Mouse (Mus musculus) heart, adult 2 months (tissue): ENCODE measurements at regions not wholly inside any gene's neighbourhood (a gene's known extent, or its start where the extent isn't known, plus 50 kb on each side); places are given as distances from the start of the nearest gene placed in this dataset.

Source experiments
- DNase-seq, 2 experiments: peaks; one replicate each; pipeline ENCODE4 v3.0.0; 2021
- H3K27ac ChIP-seq: fragments of 200-600 bp; 2 replicates; pipeline ENCODE4 v1.8.1; 2022
- H3K27me3 ChIP-seq: fragments of 200-500 bp; 2 replicates; pipeline ENCODE4 v1.6.1; 2012; ENCODE audit warnings: mild to moderate bottlenecking, low read length, inconsistent platforms, mixed read lengths; ENCODE audit not compliant: control insufficient read depth, insufficient read depth
- H3K36me3 ChIP-seq: fragments of 200-500 bp; 2 replicates; pipeline ENCODE4 v1.6.1; 2012; ENCODE audit warnings: low read length, inconsistent platforms; ENCODE audit not compliant: control insufficient read depth, insufficient read depth
- H3K4me1 ChIP-seq: fragments of 200-500 bp; 2 replicates; pipeline ENCODE4 v1.6.1; 2011; ENCODE audit warnings: low read length; ENCODE audit not compliant: control insufficient read depth, insufficient read depth
- H3K4me3 ChIP-seq: fragments of 200-600 bp; 2 replicates; pipeline ENCODE4 v1.8.1; 2022
- H3K79me2 ChIP-seq: fragments of 200-500 bp; replicated peaks from 2 replicates; pipeline ENCODE4 v1.6.1; 2012; ENCODE audit warnings: mild to moderate bottlenecking, inconsistent platforms, low read length, moderate library complexity, mixed read lengths; ENCODE audit not compliant: control insufficient read depth, insufficient read depth
- H3K9ac ChIP-seq: fragments of 200-500 bp; 2 replicates; pipeline ENCODE4 v1.6.1; 2012; ENCODE audit warnings: low read depth, mild to moderate bottlenecking, control low read depth, inconsistent platforms, low read length, mixed read lengths
- CTCF ChIP-seq: fragments of 200-600 bp; IDR thresholded peaks from 2 replicates; pipeline ENCODE4 v1.8.1; 2022; ENCODE audit warnings: antibody characterized with exemption, mild to moderate bottlenecking, moderate library complexity
- EP300 ChIP-seq: fragments of 200-500 bp; IDR thresholded peaks from 2 replicates; pipeline ENCODE4 v1.6.1; 2011; ENCODE audit warnings: low read depth, low read length, control low read depth; ENCODE audit not compliant: insufficient read depth
- POLR2A ChIP-seq: fragments of 200-500 bp; IDR thresholded peaks from 2 replicates; pipeline ENCODE4 v1.6.1; 2011; ENCODE audit warnings: mild to moderate bottlenecking, low read depth, low read length, control low read depth; ENCODE audit not compliant: insufficient read depth
- WGBS: fragments of 180-500 bp; shearing (Covaris S2); methylation state at CpG from one replicate; pipeline ENCODE4 v1.1.7; 2018; 5-methylcytosine and 5-hydroxymethylcytosine counted together
- intact Hi-C: fragments of 180-260 bp; cut with DNase I; formaldehyde crosslinking; loops from one replicate; pipeline ENCODE4 v1.15.1; 2025

- no peak for DNase-seq
- Histone ChIP-seq H3K27ac (no peak overlapping the region), H3K4me3 (no peak overlapping the region), H3K36me3 (no peaks in the 10 kb centered on the region), H3K27me3 (0 out of 2 replicates have a peak, but pooled peaks cover 2% of the 10 kb centered on the region), H3K4me1 (peaks cover 2% of the 10 kb centered on the region), H3K79me2 (no peaks in the 10 kb centered on the region), H3K9ac (no peak overlapping the region)
- 27% methylated on average over 4 of the region's 4 CpGs for WGBS
- TF ChIP-seq CTCF = peak; percentile 79
- no peak for TF ChIP-seq EP300
- no peak for TF ChIP-seq POLR2A
- intact Hi-C loops = loop anchor here (1.0 to 10.0 kb wide), 7 partner anchors 106 to 788 kb away; partner anchors contain the start of gene Plpp6
These were observed 58.0 kb upstream of the Slc1a1 start for GRCm38 (mm10) chr19:28776868-28777267.

- H3K27me3 ChIP-seq = 0 out of 2 replicates have a peak, but pooled peaks cover 2% of the 10 kb centered on the region
- DNase-seq = no peak
- 34% methylated on average over 2 of the region's 2 CpGs for WGBS
- H3K9ac ChIP-seq = no peak overlapping the region
- TF ChIP-seq POLR2A (no peak), CTCF (no peak), EP300 (no peak)
- no peaks in the 10 kb centered on the region for H3K79me2 ChIP-seq
- intact Hi-C loops = loop anchor here (2.0 to 10.0 kb wide), 6 partner anchors 105 to 787 kb away; partner anchors contain the start of gene Plpp6
- no peak overlapping the region for H3K27ac ChIP-seq
- peaks cover 2% of the 10 kb centered on the region for H3K4me1 ChIP-seq
- H3K36me3 ChIP-seq = no peaks in the 10 kb centered on the region
- H3K4me3 ChIP-seq = no peak overlapping the region
These were observed 57.2 kb upstream of the Slc1a1 start for GRCm38 (mm10) chr19:28777674-28778073.

- 0 out of 2 replicates have a peak, but pooled peaks cover 2% of the 10 kb centered on the region for H3K27me3 ChIP-seq
- 75% methylated on average over 4 of the region's 4 CpGs for WGBS
- H3K4me3 ChIP-seq = no peak overlapping the region
- peaks cover 2% of the 10 kb centered on the region for H3K4me1 ChIP-seq
- TF ChIP-seq EP300 = no peak
- TF ChIP-seq CTCF = no peak
- H3K9ac ChIP-seq = no peak overlapping the region
- H3K79me2 ChIP-seq = no peaks in the 10 kb centered on the region
- intact Hi-C loops = loop anchor here (5.0 to 10.0 kb wide), 4 partner anchors 184 to 786 kb away; partner anchors contain the start of gene Plpp6
- H3K27ac ChIP-seq = no peak overlapping the region
- DNase-seq = no peak
- H3K36me3 ChIP-seq = no peaks in the 10 kb centered on the region
These were observed 56.5 kb upstream of the Slc1a1 start for GRCm38 (mm10) chr19:28778386-28778785.

GRCm38 (mm10) chr19:28781971-28782370 lies 52.9 kb upstream of the Slc1a1 start:
- 70% methylated on average over 2 of the region's 2 CpGs for WGBS
- Histone ChIP-seq H3K27ac (no peak overlapping the region), H3K36me3 (no peaks in the 10 kb centered on the region), H3K4me3 (no peak overlapping the region), H3K4me1 (peaks cover 1% of the 10 kb centered on the region), H3K27me3 (0 out of 2 replicates have a peak, but pooled peaks cover 2% of the 10 kb centered on the region), H3K79me2 (no peaks in the 10 kb centered on the region), H3K9ac (no peak overlapping the region)
- intact Hi-C loops = no loop called here
- no peak for DNase-seq
- TF ChIP-seq CTCF (no peak), POLR2A (no peak), EP300 (no peak)
